ENCODE assay signal across 8 mouse cellular contexts in the genomic region with DNA sequence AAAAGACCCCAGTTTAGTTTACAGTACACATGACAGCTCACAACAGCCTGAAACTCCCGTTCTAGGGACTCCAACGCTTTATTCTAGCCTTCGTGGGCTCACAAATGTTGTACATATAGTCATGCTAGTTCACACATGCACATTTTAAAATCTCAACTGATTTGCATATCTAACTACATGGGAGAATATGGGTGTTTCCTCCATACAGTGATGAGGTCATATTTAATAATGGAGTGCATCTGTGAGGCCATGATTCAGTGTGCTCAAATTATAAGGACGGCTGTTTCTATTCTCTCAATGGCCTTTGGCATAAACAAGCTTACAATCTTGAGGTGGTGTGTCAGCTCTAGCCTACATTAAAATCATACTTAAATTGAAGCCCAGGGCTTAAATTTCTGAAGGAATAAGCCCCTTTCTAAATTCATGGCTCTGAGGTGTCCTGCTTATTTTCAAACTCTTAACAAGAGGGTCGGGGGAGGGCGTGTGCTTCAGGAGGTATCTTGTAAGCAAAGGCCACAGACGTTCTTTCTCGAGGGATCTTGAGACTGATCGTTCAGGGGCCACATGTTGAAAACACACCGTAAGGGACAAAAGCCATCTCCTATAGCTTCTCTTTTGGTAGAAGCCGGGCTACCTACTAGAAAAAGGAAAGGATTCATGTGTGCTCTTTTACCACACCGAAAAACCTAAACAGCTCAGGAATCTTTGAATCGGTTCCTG. TPM values are rescaled to one million over a fixed set of nuclear protein-coding genes. Genes with fewer than 3 reads are reported as not detected.
A peak's percentile ranks its signal among the peaks of the same experiment; 100 is the strongest.
DNase-seq lines count a peak whose midpoint lies in the region; ATAC-seq lines count a peak whose summit lies in the region.

No protein-coding gene starts in this region.

- no peaks in the 10 kb centered on the region for H3K9me3 ChIP-seq in kidney, embryonic 15.5 days (replicated peaks)
- no peaks in the 10 kb centered on the region for H3K9me3 ChIP-seq in hindbrain, embryonic 10.5 days
- no peaks in the 10 kb centered on the region for H3K9me3 ChIP-seq in midbrain, embryonic 12.5 days

- peak overlapping the region; percentile 56 for H3K9ac ChIP-seq in kidney, embryonic 15.5 days
- H3K9ac ChIP-seq in midbrain, embryonic 12.5 days (replicated peaks): peak overlapping the region; percentile 68

- DNase-seq in kidney, adult 18-20 months: no peak
- peak; percentile 74 for DNase-seq in MN1 (ENCODE audit: low spot score)
- no peak for DNase-seq in hindbrain, embryonic 10.5 days (ENCODE audit: low spot score)
- no peak for DNase-seq in thymus, postnatal 10 days (ENCODE audit: low spot score in 2 of 2)
- no peak for DNase-seq in left cerebral cortex, adult 8-10 months (ENCODE audit: low spot score in 2 of 2)

- WGBS in kidney, embryonic 15.5 days: 15% methylated on average over 13 of the region's 13 CpGs
- WGBS in hindbrain, embryonic 10.5 days: 20% methylated on average over 13 of the region's 13 CpGs
- 20% methylated on average over 13 of the region's 13 CpGs for WGBS in midbrain, embryonic 12.5 days

- no peaks in the 10 kb centered on the region for H3K36me3 ChIP-seq in kidney, embryonic 15.5 days
- no peaks in the 10 kb centered on the region for H3K36me3 ChIP-seq in hindbrain, embryonic 10.5 days
- H3K36me3 ChIP-seq in midbrain, embryonic 12.5 days: no peaks in the 10 kb centered on the region

- ATAC-seq in kidney, embryonic 15.5 days (replicated peaks; ENCODE audit: low FRiP score): no peak
- no peak; the same call in 1 of the 2 replicates for ATAC-seq in midbrain, embryonic 12.5 days (ENCODE audit: low FRiP score, low read depth)
- ATAC-seq in granulocyte monocyte progenitor cell, adult 5-6 weeks (replicated peaks; ENCODE audit: poor library complexity, severe bottlenecking): no peak

- peak overlapping the region; percentile 91 for H3K27ac ChIP-seq in kidney, embryonic 15.5 days
- H3K27ac ChIP-seq in hindbrain, embryonic 10.5 days: peak overlapping the region; percentile 93
- peak overlapping the region; percentile 93 for H3K27ac ChIP-seq in midbrain, embryonic 12.5 days (replicated peaks)

- peaks cover 21% of the 10 kb centered on the region for H3K4me1 ChIP-seq in kidney, embryonic 15.5 days
- peaks cover 24% of the 10 kb centered on the region for H3K4me1 ChIP-seq in hindbrain, embryonic 10.5 days (replicated peaks)
- peaks cover 23% of the 10 kb centered on the region for H3K4me1 ChIP-seq in midbrain, embryonic 12.5 days

- no peaks in the 10 kb centered on the region for H3K27me3 ChIP-seq in kidney, embryonic 15.5 days
- no peaks in the 10 kb centered on the region for H3K27me3 ChIP-seq in hindbrain, embryonic 10.5 days (ENCODE audit: insufficient read depth, poor library complexity, severe bottlenecking)
- H3K27me3 ChIP-seq in midbrain, embryonic 12.5 days: no peaks in the 10 kb centered on the region

- H3K4me3 ChIP-seq in kidney, embryonic 15.5 days (replicated peaks): peak overlapping the region; percentile 59
- H3K4me3 ChIP-seq in hindbrain, embryonic 10.5 days: peak overlapping the region; percentile 72
- H3K4me3 ChIP-seq in midbrain, embryonic 12.5 days: peak overlapping the region; percentile 68

- H3K4me2 ChIP-seq in kidney, embryonic 15.5 days: peak overlapping the region; percentile 73
- peak overlapping the region; percentile 78 for H3K4me2 ChIP-seq in midbrain, embryonic 12.5 days (replicated peaks)

RNA-seq across cellular contexts. Expression of a gene that starts 0.5 kb away (rescaled TPM):
- polyA plus RNA-seq in kidney, embryonic 15.5 days (2015; fragmentation: Nextera tagmentation; extraction: Ambion mirVana): 73.7 and 75.4 TPM in 2 replicates
- 64.0 and 73.0 TPM in 2 replicates for polyA plus RNA-seq in hindbrain, embryonic 10.5 days (2016; fragmentation: Nextera tagmentation; extraction: Ambion mirVana)
- 65.9 and 70.4 TPM in 2 replicates for polyA plus RNA-seq in midbrain, embryonic 12.5 days (2016; fragmentation: Nextera tagmentation; extraction: Ambion mirVana)
- 36.3 and 45.2 TPM in 2 replicates for total RNA-seq in granulocyte monocyte progenitor cell, adult 5-6 weeks (2014; fragmentation: Nextera tagmentation)
- total RNA-seq in granulocyte monocyte progenitor cell, adult 5-6 weeks (2017): 37.9 and 49.9 TPM in 2 replicates
- 10 to 100 TPM; 57.1 to 67.5 (median 60.7) TPM for total RNA-seq in left cerebral cortex, adult 8-10 months (2022)

RNA-seq across cellular contexts. Expression of a gene that starts 18.7 kb away (rescaled TPM):
- polyA plus RNA-seq in kidney, embryonic 15.5 days (2015; fragmentation: Nextera tagmentation; extraction: Ambion mirVana): 103 and 128 TPM in 2 replicates
- 54.2 and 59.2 TPM in 2 replicates for polyA plus RNA-seq in hindbrain, embryonic 10.5 days (2016; fragmentation: Nextera tagmentation; extraction: Ambion mirVana)
- polyA plus RNA-seq in midbrain, embryonic 12.5 days (2016; fragmentation: Nextera tagmentation; extraction: Ambion mirVana): 70.5 and 72.3 TPM in 2 replicates
- total RNA-seq in granulocyte monocyte progenitor cell, adult 5-6 weeks (2014; fragmentation: Nextera tagmentation): 146 and 204 TPM in 2 replicates
- 105 and 159 TPM in 2 replicates for total RNA-seq in granulocyte monocyte progenitor cell, adult 5-6 weeks (2017)
- total RNA-seq in left cerebral cortex, adult 8-10 months (2022): 10 to 100 TPM; 25.0 to 46.3 (median 32.1) TPM
